11 mouse cellular contexts compared by ENCODE assay signal in the genomic region with DNA sequence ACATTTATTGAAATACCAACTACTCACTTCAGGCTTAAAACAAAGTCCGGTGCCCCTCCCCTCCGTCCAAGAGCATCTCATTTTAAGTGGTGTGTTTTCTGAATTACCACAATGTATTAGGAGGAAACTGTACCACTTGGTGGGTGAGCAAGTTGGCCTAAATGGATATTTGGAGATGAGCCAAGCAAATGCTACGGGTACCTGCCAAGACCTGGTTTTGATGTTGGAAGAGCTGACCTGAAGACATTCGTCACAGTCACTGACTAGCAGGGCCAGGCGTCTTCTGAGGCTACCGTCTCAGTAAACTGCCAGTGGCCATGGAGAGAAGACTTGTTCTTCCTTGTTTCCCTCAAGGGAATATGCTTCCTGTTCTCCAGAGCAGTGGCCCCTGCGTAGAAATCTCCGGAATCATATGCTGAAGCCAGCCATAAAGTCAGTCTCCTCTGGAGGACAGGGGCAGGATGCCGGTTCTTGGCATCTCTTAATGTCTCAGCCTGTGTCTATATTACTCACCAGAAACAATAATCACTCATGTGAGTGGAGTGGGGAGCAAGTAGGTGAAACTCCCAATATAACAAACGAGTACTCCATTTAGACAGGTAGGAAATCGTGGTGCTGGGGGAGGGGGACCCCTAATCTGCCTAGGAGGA.
A peak's percentile ranks its signal among the peaks of the same experiment; 100 is the strongest.
DNase-seq lines count a peak whose midpoint lies in the region; ATAC-seq lines count a peak whose summit lies in the region.
"Had no signal": no experiment of that assay in that cellular context is flagged by ENCODE, and none has a peak within 500 bp of the region (broad histone marks: within the 10 kb centered on the region; RNA-seq: fewer than 3 reads in every experiment).

No protein-coding gene starts in this region.

- H3K4me1 ChIP-seq in heart, embryonic 11.5 days (ENCODE audit: control insufficient read depth, insufficient read depth, low read length), result no peaks in the 10 kb centered on the region; the same call in 1 of the 2 replicates
- H3K4me1 ChIP-seq in midbrain, embryonic 11.5 days (ENCODE audit: control insufficient read depth, insufficient read depth, low read length), result no peaks in the 10 kb centered on the region
- no peaks in the 10 kb centered on the region for H3K4me1 ChIP-seq in midbrain, embryonic 15.5 days

- H3K4me2 ChIP-seq in heart, embryonic 11.5 days, result no peak overlapping the region
- no peak overlapping the region for H3K4me2 ChIP-seq in midbrain, embryonic 11.5 days
- no peak overlapping the region for H3K4me2 ChIP-seq in midbrain, embryonic 15.5 days

- no peak overlapping the region for H3K9ac ChIP-seq in heart, embryonic 11.5 days (ENCODE audit: low read depth, low read length)
- H3K9ac ChIP-seq in midbrain, embryonic 11.5 days (ENCODE audit: low read length), result no peak overlapping the region
- no peak overlapping the region for H3K9ac ChIP-seq in midbrain, embryonic 15.5 days
- H3K9ac ChIP-seq: forebrain, postnatal 0 days had no signal

- ATAC-seq in heart, embryonic 11.5 days (replicated peaks; ENCODE audit: insufficient number of reproducible peaks, low FRiP score, low TSS enrichment), result no peak
- no peak for ATAC-seq in midbrain, embryonic 11.5 days (ENCODE audit: low FRiP score)
- ATAC-seq in midbrain, embryonic 15.5 days (replicated peaks), result no peak
- ATAC-seq in megakaryocyte, adult 5-6 weeks (ENCODE audit: poor library complexity, severe bottlenecking), result no peak
- ATAC-seq: forebrain, postnatal 0 days; Patski had no signal

- 70% methylated on average over 11 of the region's 11 CpGs for WGBS in heart, embryonic 11.5 days (ENCODE audit: insufficient replicate concordance)
- 90% methylated on average over 11 of the region's 11 CpGs for WGBS in midbrain, embryonic 11.5 days
- WGBS in midbrain, embryonic 15.5 days, result 85% methylated on average over 11 of the region's 11 CpGs

- H3K27me3 ChIP-seq in heart, embryonic 11.5 days (ENCODE audit: control insufficient read depth, insufficient read depth, low read length), result no peaks in the 10 kb centered on the region
- no peaks in the 10 kb centered on the region for H3K27me3 ChIP-seq in midbrain, embryonic 11.5 days (ENCODE audit: control insufficient read depth, insufficient read depth, low read length)
- no peaks in the 10 kb centered on the region for H3K27me3 ChIP-seq in midbrain, embryonic 15.5 days (replicated peaks)
- H3K27me3 ChIP-seq: Patski had no signal

- no peaks in the 10 kb centered on the region for H3K36me3 ChIP-seq in heart, embryonic 11.5 days (ENCODE audit: control insufficient read depth, insufficient read depth, low read length)
- no peaks in the 10 kb centered on the region for H3K36me3 ChIP-seq in midbrain, embryonic 11.5 days (ENCODE audit: control insufficient read depth, insufficient read depth, low read length)
- no peaks in the 10 kb centered on the region for H3K36me3 ChIP-seq in midbrain, embryonic 15.5 days (replicated peaks)

- H3K4me3 ChIP-seq in heart, embryonic 11.5 days (ENCODE audit: low read depth, low read length), result no peak overlapping the region
- H3K4me3 ChIP-seq in midbrain, embryonic 11.5 days (ENCODE audit: low read depth, low read length), result no peak overlapping the region
- H3K4me3 ChIP-seq in midbrain, embryonic 15.5 days, result no peak overlapping the region

- H3K9me3 ChIP-seq in heart, embryonic 11.5 days (replicated peaks; ENCODE audit: control insufficient read depth, low read length), result no peaks in the 10 kb centered on the region
- H3K9me3 ChIP-seq in midbrain, embryonic 11.5 days (ENCODE audit: control insufficient read depth, low read length), result no peaks in the 10 kb centered on the region
- H3K9me3 ChIP-seq in midbrain, embryonic 15.5 days, result no peaks in the 10 kb centered on the region

- DNase-seq in heart, adult 9 months (ENCODE audit: low spot score in 2 of 2), result peak; percentile 26 to 50
- peak; percentile 54 for DNase-seq in midbrain, embryonic 11.5 days (ENCODE audit: low spot score, missing footprints)
- DNase-seq in cerebellum, postnatal 36 days, result peak; percentile 14 to 35
- no peak for DNase-seq in frontal cortex, postnatal 25 days (ENCODE audit: low spot score in 2 of 2)
- DNase-seq: forebrain, postnatal 0 days; right cerebral cortex, postnatal 14 days had no signal

- no peak overlapping the region for H3K27ac ChIP-seq in heart, embryonic 11.5 days (ENCODE audit: low read depth, low read length)
- H3K27ac ChIP-seq in midbrain, embryonic 11.5 days (ENCODE audit: low read depth, low read length), result no peak overlapping the region
- H3K27ac ChIP-seq in midbrain, embryonic 15.5 days, result no peak overlapping the region
- H3K27ac ChIP-seq: macrophage had no signal

Comparison
In these comparisons a context has a peak if more than half of its experiments do, and no peak if none do; other contexts are left out.
1. DNase-seq: peak in heart, adult 9 months (2 of 2), midbrain, embryonic 11.5 days (single experiment) and cerebellum, postnatal 36 days (2 of 2); none in frontal cortex, postnatal 25 days (0 of 2).